Mouse (Mus musculus) subcutaneous adipose tissue, adult 2 months (tissue): ENCODE results near the gene Ripply2. TPM values are rescaled to one million over a fixed set of nuclear protein-coding genes. Genes with fewer than 3 reads are reported as not detected.

Experiments
- polyA plus RNA-seq: library from polyadenylated mRNA; depleted of rRNA; stranded (reverse); fragments of >200 nt; gene quantifications from 2 replicates; pipeline ENCODE4 v1.2.3, GENCODE M21; 2012; ENCODE audit warnings: low replicate concordance; rRNA removed

The Ripply2 gene
- polyA plus RNA-seq, result not detected in 2 replicates

GRCm38 (mm10) chr9:87015288-87015937 is at the start of gene Ripply2:
TSS of gene Ripply2 (plus strand) at chr9:87015537.

DNA sequence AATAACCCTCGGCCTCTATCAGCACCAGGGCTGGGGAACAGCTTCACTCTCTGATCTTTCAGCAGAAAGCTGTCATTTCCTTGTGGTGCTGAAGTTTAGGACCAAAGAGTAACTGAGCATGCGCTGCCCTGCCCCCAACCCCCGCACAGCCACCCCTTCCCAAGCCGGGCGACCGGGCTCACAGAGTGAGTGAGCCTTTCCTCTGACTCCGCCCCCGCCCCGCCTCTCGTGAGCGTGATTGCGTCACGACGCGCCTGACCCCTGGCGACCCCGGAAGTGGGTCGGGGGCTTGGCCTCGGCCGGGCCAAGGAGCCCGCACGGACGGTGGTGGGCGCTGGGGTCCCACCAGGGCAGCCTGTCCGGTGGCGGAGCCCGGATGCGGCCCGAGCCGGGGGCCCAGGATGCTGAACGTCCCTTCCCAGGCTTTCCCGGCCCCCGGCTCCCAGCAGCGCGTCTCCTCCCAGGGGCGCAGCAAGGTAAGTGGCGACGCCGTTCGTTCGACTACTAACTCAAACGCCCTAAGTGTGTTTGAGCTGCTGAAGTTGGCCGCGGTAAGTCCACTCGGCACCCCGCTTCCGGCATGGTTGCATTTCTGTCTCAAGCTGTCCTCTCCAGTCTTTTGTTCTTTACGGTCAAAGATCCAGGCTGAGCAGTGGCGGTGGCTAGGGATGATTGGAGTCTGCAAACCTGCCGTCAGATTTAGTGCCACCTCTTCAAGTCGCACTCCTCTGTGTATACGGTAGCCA is 6.6 kb downstream of the Ripply2 start, which contains the start of gene Cyb5r4:
Gene Cyb5r4 (plus strand): TSS at position 237 of the 746 bp plus-strand sequence.

Other genes with a start within 250 kb of the Ripply2 start
- gene Snap91, start 134.9 kb upstream of the Ripply2 start, polyA plus RNA-seq, result 0.03 TPM in 1 of 2 replicates, not detected in the other
- 8.9 and 9.5 TPM in 2 replicates for gene Cyb5r4, start 6.5 kb downstream of the Ripply2 start, polyA plus RNA-seq
- not detected in 2 replicates for gene Mrap2, start 128.8 kb downstream of the Ripply2 start, polyA plus RNA-seq
- 1.3 and 2.2 TPM in 2 replicates for gene Cep162, start 240.0 kb downstream of the Ripply2 start, polyA plus RNA-seq